Mouse (Mus musculus): Measurements from ENCODE around the gene Fsip1. TPM values are rescaled to one million over a fixed set of nuclear protein-coding genes. Genes with fewer than 3 reads are reported as not detected.
A peak's percentile ranks its signal among the peaks of the same experiment; 100 is the strongest.

Gene Fsip1
- polyA plus RNA-seq, 1 experiment from 2014 or later, result 2.5 TPM

- no peaks in the 10 kb centered on the region for H3K9me3 ChIP-seq
- H3K27me3 ChIP-seq (replicated peaks), result no peaks in the 10 kb centered on the region
- H3K4me1 ChIP-seq, result no peaks in the 10 kb centered on the region
- no peak overlapping the region for H3K4me2 ChIP-seq (replicated peaks)
- WGBS, result 84% methylated on average over 12 of the region's 12 CpGs
- H3K36me3 ChIP-seq, result no peaks in the 10 kb centered on the region
- no peak overlapping the region for H3K4me3 ChIP-seq
- H3K9ac ChIP-seq, result no peak overlapping the region
- no peak for ATAC-seq (ENCODE audit: low FRiP score, low read depth)
- H3K27ac ChIP-seq, result no peak overlapping the region
Observed at GRCm38 (mm10) chr2:118248966-118249365, 7.8 kb downstream of the Fsip1 start.

- Histone ChIP-seq H3K9ac (no peak overlapping the region), H3K4me2 (replicated peaks) (no peak overlapping the region), H3K9me3 (no peaks in the 10 kb centered on the region), H3K4me3 (no peak overlapping the region), H3K36me3 (no peaks in the 10 kb centered on the region), H3K27me3 (replicated peaks) (no peaks in the 10 kb centered on the region), H3K27ac (no peak overlapping the region), H3K4me1 (no peaks in the 10 kb centered on the region)
- 52% methylated on average over 2 of the region's 2 CpGs for WGBS
- ATAC-seq (ENCODE audit: low FRiP score, low read depth), result no peak
Observed at GRCm38 (mm10) chr2:118248016-118248415, 8.8 kb downstream of the Fsip1 start.

- H3K36me3 ChIP-seq, result no peaks in the 10 kb centered on the region
- H3K9ac ChIP-seq, result no peak overlapping the region
- H3K4me2 ChIP-seq (replicated peaks), result no peak overlapping the region
- no peaks in the 10 kb centered on the region for H3K4me1 ChIP-seq
- no peaks in the 10 kb centered on the region for H3K27me3 ChIP-seq (replicated peaks)
- no peak overlapping the region for H3K4me3 ChIP-seq
- peak; percentile 70; the same call in 1 of the 2 replicates for ATAC-seq (ENCODE audit: low FRiP score, low read depth)
- H3K27ac ChIP-seq, result no peak overlapping the region
- no peaks in the 10 kb centered on the region for H3K9me3 ChIP-seq
- 13% methylated on average over 10 of the region's 10 CpGs for WGBS
Observed at GRCm38 (mm10) chr2:118245914-118246313, 10.9 kb downstream of the Fsip1 start.

DNA sequence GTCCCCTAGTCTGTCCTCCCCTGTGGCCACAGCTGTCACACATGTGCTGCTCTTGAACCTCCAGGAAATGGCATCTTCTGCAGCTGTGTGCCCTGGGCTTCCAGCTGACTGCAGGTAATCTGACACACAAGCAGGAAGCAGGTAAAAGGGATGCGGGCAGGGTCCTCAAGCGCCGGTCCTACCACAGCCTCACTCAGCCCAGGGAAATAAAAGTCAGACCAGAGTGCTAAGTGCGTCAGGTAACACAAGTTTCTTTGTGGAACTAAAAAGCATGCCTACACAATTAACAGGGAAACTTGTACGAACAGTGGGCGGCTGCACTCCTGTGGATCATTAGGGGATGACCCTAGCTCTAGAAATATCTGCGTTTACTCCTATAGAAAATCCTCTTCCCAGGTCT, 20.6 kb downstream of the Fsip1 start:
- no peaks in the 10 kb centered on the region for H3K27me3 ChIP-seq (replicated peaks)

DNA sequence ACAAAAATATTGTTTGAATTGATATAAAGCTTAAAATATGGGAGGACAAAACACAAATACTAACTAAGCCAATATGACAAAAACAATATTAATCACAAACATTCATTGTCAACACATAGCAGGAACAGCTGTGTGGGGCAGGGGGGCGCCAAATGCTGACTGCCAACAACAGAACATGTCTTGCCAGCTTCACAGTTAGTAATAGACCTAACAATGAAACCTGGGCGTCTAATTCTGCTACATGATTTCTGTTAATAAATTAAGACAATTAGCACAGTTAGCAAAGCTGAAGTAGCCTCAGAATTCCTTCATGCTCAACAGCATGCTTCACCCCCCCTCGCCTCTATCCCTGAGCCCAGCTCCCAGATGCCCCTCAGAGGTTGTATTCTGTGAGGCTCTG, 21.2 kb downstream of the Fsip1 start:
- Histone ChIP-seq H3K4me3 (no peak overlapping the region), H3K27ac (no peak overlapping the region), H3K9me3 (no peaks in the 10 kb centered on the region), H3K36me3 (no peaks in the 10 kb centered on the region), H3K9ac (no peak overlapping the region), H3K4me1 (no peaks in the 10 kb centered on the region), H3K4me2 (replicated peaks) (no peak overlapping the region), H3K27me3 (replicated peaks) (no peaks in the 10 kb centered on the region)
- ATAC-seq (ENCODE audit: low FRiP score, low read depth), result no peak
- 84% methylated on average over 3 of the region's 3 CpGs for WGBS

More for the DNA sequence above, 20.6 kb downstream of the Fsip1 start:
- Histone ChIP-seq H3K9me3 (no peaks in the 10 kb centered on the region), H3K4me2 (replicated peaks) (no peak overlapping the region), H3K9ac (no peak overlapping the region), H3K36me3 (no peaks in the 10 kb centered on the region), H3K4me3 (no peak overlapping the region), H3K27ac (no peak overlapping the region), H3K4me1 (no peaks in the 10 kb centered on the region)
- ATAC-seq (ENCODE audit: low FRiP score, low read depth), result no peak
- 83% methylated on average over 7 of the region's 7 CpGs for WGBS

GRCm38 (mm10) chr2:118230544-118230943, 26.2 kb downstream of the Fsip1 start:
- no peak for ATAC-seq (ENCODE audit: low FRiP score, low read depth)
- Histone ChIP-seq H3K4me1 (no peaks in the 10 kb centered on the region), H3K4me2 (replicated peaks) (no peak overlapping the region), H3K9me3 (no peaks in the 10 kb centered on the region), H3K27me3 (replicated peaks) (no peaks in the 10 kb centered on the region), H3K27ac (no peak overlapping the region), H3K4me3 (no peak overlapping the region), H3K9ac (no peak overlapping the region), H3K36me3 (no peaks in the 10 kb centered on the region)
- 53% methylated on average over 3 of the region's 3 CpGs for WGBS

- no peak for ATAC-seq (ENCODE audit: low FRiP score, low read depth)
- H3K4me2 ChIP-seq (replicated peaks), result no peak overlapping the region
- H3K4me3 ChIP-seq, result no peak overlapping the region
- H3K4me1 ChIP-seq, result no peaks in the 10 kb centered on the region
- H3K9me3 ChIP-seq, result no peaks in the 10 kb centered on the region
- H3K36me3 ChIP-seq, result no peaks in the 10 kb centered on the region
- H3K9ac ChIP-seq, result no peak overlapping the region
- 86% methylated on average over 4 of the region's 4 CpGs for WGBS
- H3K27me3 ChIP-seq (replicated peaks), result no peaks in the 10 kb centered on the region
- H3K27ac ChIP-seq, result no peak overlapping the region
Observed at GRCm38 (mm10) chr2:118228486-118229079, 28.2 kb downstream of the Fsip1 start.

DNA sequence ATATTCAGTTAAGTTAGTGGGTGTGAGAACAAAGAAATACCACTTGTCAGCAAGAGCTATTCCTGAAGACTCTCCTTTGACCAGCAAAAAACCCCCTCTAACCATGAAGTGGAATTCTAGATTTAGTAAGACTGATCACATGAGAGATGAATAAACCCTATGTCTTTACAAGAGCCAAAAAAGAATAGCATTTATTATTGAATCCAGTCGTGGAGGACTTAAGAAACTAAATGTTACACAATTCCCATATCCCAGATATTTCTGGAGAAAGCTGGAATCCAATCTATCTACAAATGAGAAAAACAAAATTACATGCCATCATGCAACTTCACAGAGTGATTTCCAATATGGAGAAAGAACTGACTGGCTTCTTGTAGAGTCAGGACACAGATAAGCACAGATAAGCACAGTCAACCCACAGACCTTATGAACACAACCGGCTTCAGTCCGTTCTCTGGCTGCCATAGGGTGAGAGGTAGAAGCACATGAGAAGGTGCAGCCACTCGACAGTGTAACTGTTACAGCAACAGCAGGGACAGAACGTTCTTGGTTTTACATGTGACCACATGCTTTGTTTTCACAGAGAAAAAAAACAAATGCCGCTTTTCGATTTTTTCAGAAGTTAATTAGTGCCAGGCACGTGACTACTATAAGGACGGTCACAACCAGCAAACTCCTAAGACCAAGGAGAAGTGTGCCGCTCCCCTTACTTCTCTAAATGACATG, 31.3 kb downstream of the Fsip1 start:
- Histone ChIP-seq H3K36me3 (no peaks in the 10 kb centered on the region), H3K27me3 (replicated peaks) (no peaks in the 10 kb centered on the region), H3K4me2 (replicated peaks) (no peak overlapping the region), H3K9ac (no peak overlapping the region), H3K27ac (no peak overlapping the region), H3K4me1 (no peaks in the 10 kb centered on the region), H3K9me3 (no peaks in the 10 kb centered on the region), H3K4me3 (no peak overlapping the region)
- 90% methylated on average over 10 of the region's 10 CpGs for WGBS
- ATAC-seq (ENCODE audit: low FRiP score, low read depth), result no peak

DNA sequence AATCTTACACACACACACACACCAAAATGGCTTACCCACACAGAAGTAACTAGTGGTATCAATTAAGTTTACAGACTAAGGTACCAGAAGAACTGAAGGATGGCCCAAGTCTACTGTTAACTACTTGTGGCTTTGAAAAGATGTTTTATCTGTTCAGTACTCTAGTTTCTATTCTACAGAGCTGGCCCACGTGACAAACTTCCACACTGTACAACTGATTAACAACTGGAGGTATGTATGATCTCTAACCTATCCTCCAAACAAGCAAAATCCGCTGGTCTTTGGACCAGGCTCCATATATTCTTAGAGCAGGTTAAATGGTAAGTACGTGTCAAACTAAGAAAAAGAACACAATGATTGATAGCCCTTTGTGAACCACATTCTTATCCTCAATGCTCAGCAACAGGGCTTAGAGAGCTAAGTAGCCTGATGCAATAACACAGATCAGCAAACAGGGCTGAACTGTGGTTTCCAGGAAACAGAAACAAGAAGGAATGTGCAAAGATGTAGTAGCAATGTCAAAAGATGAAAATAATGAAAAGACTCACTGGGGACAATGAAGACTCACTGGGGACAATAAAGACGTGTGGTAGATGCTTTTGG, 38.7 kb downstream of the Fsip1 start:
- H3K4me2 ChIP-seq (replicated peaks), result no peak overlapping the region
- H3K4me3 ChIP-seq, result no peak overlapping the region
- H3K9ac ChIP-seq, result no peak overlapping the region
- H3K9me3 ChIP-seq, result no peaks in the 10 kb centered on the region
- no peaks in the 10 kb centered on the region for H3K4me1 ChIP-seq
- no peak for ATAC-seq (ENCODE audit: low FRiP score, low read depth)
- no peaks in the 10 kb centered on the region for H3K27me3 ChIP-seq (replicated peaks)
- no peak overlapping the region for H3K27ac ChIP-seq
- H3K36me3 ChIP-seq, result no peaks in the 10 kb centered on the region
- 19% methylated on average over 4 of the region's 4 CpGs for WGBS

- H3K36me3 ChIP-seq, result no peaks in the 10 kb centered on the region
- no peak overlapping the region for H3K27ac ChIP-seq
- H3K4me3 ChIP-seq, result no peak overlapping the region
- no peak for ATAC-seq (ENCODE audit: low FRiP score, low read depth)
- H3K4me1 ChIP-seq, result peaks cover 8% of the 10 kb centered on the region
- H3K9me3 ChIP-seq, result no peaks in the 10 kb centered on the region
- WGBS, result 81% methylated on average over 5 of the region's 5 CpGs
- no peak overlapping the region for H3K9ac ChIP-seq
- no peak overlapping the region for H3K4me2 ChIP-seq (replicated peaks)
- no peaks in the 10 kb centered on the region for H3K27me3 ChIP-seq (replicated peaks)
Observed at GRCm38 (mm10) chr2:118209712-118210111, 47.1 kb downstream of the Fsip1 start.

- H3K4me2 ChIP-seq (replicated peaks), result no peak overlapping the region
- no peaks in the 10 kb centered on the region for H3K36me3 ChIP-seq
- H3K9me3 ChIP-seq, result no peaks in the 10 kb centered on the region
- no peak overlapping the region for H3K4me3 ChIP-seq
- no peak for ATAC-seq (ENCODE audit: low FRiP score, low read depth)
- 41% methylated on average over 5 of the region's 5 CpGs for WGBS
- no peak overlapping the region for H3K9ac ChIP-seq
- peaks cover 19% of the 10 kb centered on the region for H3K4me1 ChIP-seq
- no peak overlapping the region for H3K27ac ChIP-seq
- no peaks in the 10 kb centered on the region for H3K27me3 ChIP-seq (replicated peaks)
Observed at GRCm38 (mm10) chr2:118208651-118209050, 48.1 kb downstream of the Fsip1 start.

DNA sequence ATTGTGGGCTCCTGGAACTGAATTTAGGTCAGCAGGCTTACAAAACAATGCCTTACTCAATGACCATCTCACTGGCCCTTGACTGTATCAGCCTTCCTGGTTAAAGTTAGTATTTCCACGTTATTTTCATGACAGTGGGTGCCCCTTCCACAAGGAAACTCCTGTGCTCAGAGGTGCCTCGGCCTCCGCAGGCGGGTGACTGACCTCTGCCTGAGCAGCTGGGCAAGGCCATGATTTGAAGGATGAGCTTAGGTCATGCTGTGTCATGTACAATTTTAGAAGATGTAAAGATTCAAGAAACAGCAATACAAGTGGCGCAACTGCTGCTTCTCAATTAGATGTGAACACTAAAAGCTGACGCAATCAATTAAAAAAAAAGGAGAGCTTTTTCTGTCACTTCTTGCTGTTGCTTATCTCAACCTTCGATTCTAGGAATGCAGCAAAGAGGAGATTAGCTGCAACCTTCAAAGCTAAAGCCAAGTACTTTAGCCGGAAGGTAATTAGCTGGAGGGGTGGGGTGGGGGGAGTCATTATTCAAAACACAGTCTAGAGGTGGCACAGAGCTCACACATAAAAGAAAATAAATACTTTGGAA, 50.7 kb downstream of the Fsip1 start:
- Histone ChIP-seq H3K27me3 (replicated peaks) (no peaks in the 10 kb centered on the region), H3K9ac (no peak overlapping the region), H3K27ac (no peak overlapping the region), H3K4me3 (no peak overlapping the region), H3K36me3 (no peaks in the 10 kb centered on the region), H3K4me2 (replicated peaks) (no peak overlapping the region), H3K9me3 (no peaks in the 10 kb centered on the region), H3K4me1 (peaks cover 39% of the 10 kb centered on the region)
- 37% methylated on average over 8 of the region's 8 CpGs for WGBS
- ATAC-seq (ENCODE audit: low FRiP score, low read depth), result no peak
